Mouse (Mus musculus): ENCODE measurements at regions not wholly inside any gene's neighbourhood (a gene's known extent, or its start where the extent isn't known, plus 50 kb on each side); places are given as distances from the start of the nearest gene placed in this dataset.

GRCm38 (mm10) chr6:51380275-51380575, 52.2 kb upstream of the Nfe2l3 start:
- Histone ChIP-seq H3K27ac (ENCODE audit: low read depth, low read length) (no peak overlapping the region), H3K4me1 (ENCODE audit: control insufficient read depth, insufficient read depth, low read length) (no peaks in the 10 kb centered on the region), H3K4me2 (ENCODE audit: low read depth) (no peak overlapping the region), H3K36me3 (ENCODE audit: control insufficient read depth, insufficient read depth, low read length) (no peaks in the 10 kb centered on the region), H3K9me3 (ENCODE audit: control insufficient read depth, low read length) (no peaks in the 10 kb centered on the region), H3K9ac (ENCODE audit: low read length) (peak overlapping the region; percentile 65; the same call in 1 of the 2 replicates), H3K4me3 (ENCODE audit: low read depth, low read length) (no peak overlapping the region), H3K27me3 (ENCODE audit: control insufficient read depth, insufficient read depth, low read length) (no peaks in the 10 kb centered on the region)
- WGBS = 92% methylated on average over 4 of the region's 4 CpGs
- no peak for ATAC-seq (ENCODE audit: insufficient read depth, low FRiP score, low TSS enrichment)
- no peak for DNase-seq (ENCODE audit: low spot score)

GRCm38 (mm10) chr6:51381465-51381864, 51.0 kb upstream of the Nfe2l3 start:
- H3K36me3 ChIP-seq (ENCODE audit: control insufficient read depth, insufficient read depth, low read length) = no peaks in the 10 kb centered on the region
- H3K27me3 ChIP-seq (ENCODE audit: control insufficient read depth, insufficient read depth, low read length) = no peaks in the 10 kb centered on the region
- DNase-seq (ENCODE audit: low spot score) (no peak), ATAC-seq (ENCODE audit: insufficient read depth, low FRiP score, low TSS enrichment) (no peak)
- 61% methylated on average over 9 of the region's 9 CpGs for WGBS
- H3K9ac ChIP-seq (ENCODE audit: low read length) = no peak overlapping the region
- H3K4me2 ChIP-seq (ENCODE audit: low read depth) = no peak overlapping the region
- H3K27ac ChIP-seq (ENCODE audit: low read depth, low read length) = no peak overlapping the region
- no peaks in the 10 kb centered on the region for H3K4me1 ChIP-seq (ENCODE audit: control insufficient read depth, insufficient read depth, low read length)
- H3K4me3 ChIP-seq (ENCODE audit: low read depth, low read length) = no peak overlapping the region
- no peaks in the 10 kb centered on the region for H3K9me3 ChIP-seq (ENCODE audit: control insufficient read depth, low read length)

MicroRNAs in the stretch of these regions (microRNA counts, 519-probe panel; counts per million panel counts)
- 5,227 counts per million, percentile 91 among the panel's probes with 10 or more counts for microRNA mmu-miR-148a

Small RNA genes in the stretch of these regions (microRNA-seq; reads per million reads assigned to microRNA genes)
- gene Mir148a = 287 reads per million, percentile 64 among the genes with 10 or more reads in this experiment
